Mouse (Mus musculus) thymus, adult 2 months (tissue): ENCODE data around the gene Gls2. TPM values are rescaled to one million over a fixed set of nuclear protein-coding genes. Genes with fewer than 3 reads are reported as not detected.
"Not testable (repeated sequence)": the region's sequence is repeated elsewhere in the genome, so short reads cannot be mapped to it uniquely, and the experiment has no call there.

Experiments
- DNase-seq: peaks from one replicate; pipeline ENCODE4 v3.0.0; 2021
- H3K27ac ChIP-seq: fragments of 200-500 bp; 2 replicates; pipeline ENCODE4 v1.5.1; 2012; ENCODE audit warnings: low read length, control low read depth; ENCODE audit not compliant: control insufficient read depth, insufficient read depth
- H3K27me3 ChIP-seq: fragments of 200-500 bp; 2 replicates; pipeline ENCODE4 v1.6.1; 2012; ENCODE audit warnings: mild to moderate bottlenecking, low read length, moderate library complexity, mixed read lengths; ENCODE audit not compliant: control insufficient read depth, insufficient read depth
- H3K36me3 ChIP-seq: fragments of 200-500 bp; 2 replicates; pipeline ENCODE4 v1.6.1; 2012; ENCODE audit warnings: mild to moderate bottlenecking, low read length, moderate library complexity; ENCODE audit not compliant: control insufficient read depth, insufficient read depth
- H3K4me1 ChIP-seq: fragments of 200-500 bp; replicated peaks from 2 replicates; pipeline ENCODE4 v1.6.1; 2012; ENCODE audit warnings: low read length; ENCODE audit not compliant: control insufficient read depth, insufficient read depth
- H3K4me3 ChIP-seq: fragments of 200-500 bp; 2 replicates; pipeline ENCODE4 v1.5.1; 2012; ENCODE audit warnings: mild to moderate bottlenecking, low read length, control low read depth, moderate library complexity; ENCODE audit not compliant: control insufficient read depth, insufficient read depth
- CTCF ChIP-seq: fragments of 200-500 bp; IDR thresholded peaks from 2 replicates; pipeline ENCODE4 v1.5.1; 2012; ENCODE audit warnings: mild to moderate bottlenecking, control low read depth, low read length, moderate library complexity, borderline replicate concordance; ENCODE audit not compliant: control insufficient read depth, poor library complexity, insufficient read depth; ENCODE audit errors: extremely low read depth
- POLR2A ChIP-seq: fragments of 200-500 bp; IDR thresholded peaks from 2 replicates; pipeline ENCODE4 v1.6.1; 2012; ENCODE audit warnings: mild to moderate bottlenecking, low read length, control low read depth, moderate library complexity; ENCODE audit not compliant: control insufficient read depth, poor library complexity, insufficient read depth; ENCODE audit errors: extremely low read depth
- WGBS: fragments of 180-500 bp; shearing (Covaris S2); methylation state at CpG from one replicate; pipeline ENCODE4 v1.1.7; 2018; 5-methylcytosine and 5-hydroxymethylcytosine counted together
- polyA plus RNA-seq: library from polyadenylated mRNA; depleted of rRNA; stranded (reverse); fragments of >200 nt; gene quantifications from 2 replicates; pipeline ENCODE4 v1.2.3, GENCODE M21; 2012

Gene Gls2
- polyA plus RNA-seq, 1 experiment, result 1.2 TPM

GRCm38 (mm10) chr10:128185277-128185940 is 8.8 kb upstream of the Gls2 start:
- Histone ChIP-seq H3K36me3 (no peaks in the 10 kb centered on the region), H3K27me3 (no peaks in the 10 kb centered on the region), H3K4me3 (no peak overlapping the region), H3K4me1 (no peaks in the 10 kb centered on the region), H3K27ac (no peak overlapping the region)
- 87% methylated on average over 6 of the region's 6 CpGs for WGBS
- TF ChIP-seq POLR2A (no peak), CTCF (no peak)
- DNase-seq, result no peak

- Histone ChIP-seq H3K4me1 (no peaks in the 10 kb centered on the region), H3K27ac (no peak overlapping the region), H3K4me3 (no peak overlapping the region), H3K36me3 (no peaks in the 10 kb centered on the region), H3K27me3 (no peaks in the 10 kb centered on the region)
- WGBS, result 64% methylated on average over 2 of the region's 2 CpGs
- DNase-seq, result peak; percentile 78
- no peak for TF ChIP-seq CTCF
- TF ChIP-seq POLR2A, result no peak
These were observed 8.3 kb upstream of the Gls2 start for GRCm38 (mm10) chr10:128185959-128186358.

GRCm38 (mm10) chr10:128187181-128187605 is 7.1 kb upstream of the Gls2 start:
- H3K4me1 ChIP-seq, result no peaks in the 10 kb centered on the region
- no peaks in the 10 kb centered on the region for H3K36me3 ChIP-seq
- H3K4me3 ChIP-seq, result no peak overlapping the region
- TF ChIP-seq CTCF (no peak), POLR2A (no peak)
- H3K27ac ChIP-seq, result no peak overlapping the region
- no peak for DNase-seq
- 85% methylated on average over 5 of the region's 5 CpGs for WGBS
- no peaks in the 10 kb centered on the region for H3K27me3 ChIP-seq

GRCm38 (mm10) chr10:128188242-128188877 is 5.9 kb upstream of the Gls2 start:
- TF ChIP-seq POLR2A (no peak), CTCF (no peak)
- H3K27ac ChIP-seq, result no peak overlapping the region
- DNase-seq, result peak; percentile 74
- 55% methylated on average over 2 of the region's 2 CpGs for WGBS
- H3K27me3 ChIP-seq, result no peaks in the 10 kb centered on the region
- H3K36me3 ChIP-seq, result no peaks in the 10 kb centered on the region
- no peaks in the 10 kb centered on the region for H3K4me1 ChIP-seq
- no peak overlapping the region for H3K4me3 ChIP-seq

- Histone ChIP-seq H3K4me1 (peaks cover 11% of the 10 kb centered on the region), H3K36me3 (no peaks in the 10 kb centered on the region), H3K4me3 (no peak overlapping the region), H3K27me3 (no peaks in the 10 kb centered on the region; the same call in 1 of the 2 replicates), H3K27ac (no peak overlapping the region)
- no peak for DNase-seq
- no peak for TF ChIP-seq POLR2A
- no peak for TF ChIP-seq CTCF
- 47% methylated on average over 2 of the region's 2 CpGs for WGBS
These were observed 2.8 kb upstream of the Gls2 start for GRCm38 (mm10) chr10:128191472-128191871.

GRCm38 (mm10) chr10:128192030-128192766 is 2.1 kb upstream of the Gls2 start:
- not testable (repeated sequence) for DNase-seq, H3K27me3 ChIP-seq, H3K27ac ChIP-seq, H3K36me3 ChIP-seq, H3K4me3 ChIP-seq
- peaks cover 11% of the 10 kb centered on the region for H3K4me1 ChIP-seq
- 91% methylated on average over 3 of the region's 3 CpGs for WGBS

GRCm38 (mm10) chr10:128193113-128193512 is 1.1 kb upstream of the Gls2 start:
- Histone ChIP-seq H3K27me3 (no peaks in the 10 kb centered on the region; the same call in 1 of the 2 replicates), H3K4me1 (peaks cover 11% of the 10 kb centered on the region), H3K36me3 (no peaks in the 10 kb centered on the region), H3K27ac (no peak overlapping the region), H3K4me3 (no peak overlapping the region)
- TF ChIP-seq CTCF (no peak), POLR2A (no peak)
- 99% methylated on average over 6 of the region's 6 CpGs for WGBS
- DNase-seq, result no peak
